Mouse (Mus musculus) urinary bladder, postnatal 10 days (tissue): Measurements from ENCODE around the gene Asap2.

Experiments used
- DNase-seq: peaks from one replicate; pipeline ENCODE4 v3.0.0; 2022; ENCODE audit warnings: low spot score

Asap2 gene

GRCm38 (mm10) chr12:21265501-21265900, 275.2 kb downstream of the Asap2 start:
- no peak for DNase-seq

- DNase-seq = no peak
Observed at GRCm38 (mm10) chr12:21265946-21266783, 275.9 kb downstream of the Asap2 start.

GRCm38 (mm10) chr12:21266784-21267098, 276.5 kb downstream of the Asap2 start:
- DNase-seq = no peak

- no peak for DNase-seq
Observed at GRCm38 (mm10) chr12:21268083-21268616, 277.9 kb downstream of the Asap2 start.

DNA sequence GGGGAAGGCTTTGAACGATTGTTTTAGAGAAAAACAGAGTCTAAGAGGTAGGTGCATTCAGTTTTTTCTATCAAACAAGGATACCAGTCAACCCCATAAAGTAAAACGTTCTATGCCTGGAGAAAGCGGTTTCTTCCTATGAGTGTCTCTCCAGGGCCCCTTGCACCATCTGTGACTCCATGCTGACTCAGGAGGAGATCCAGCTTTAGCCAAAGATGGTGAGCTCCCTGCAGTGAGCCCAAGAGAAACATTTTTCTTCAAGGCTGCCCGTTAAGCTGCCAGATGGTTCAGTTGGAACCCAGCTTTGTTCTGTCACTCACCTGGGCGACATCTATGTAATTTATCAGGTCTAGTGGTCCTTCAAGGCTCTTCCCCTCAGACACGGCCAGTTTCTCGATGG, 284.2 kb downstream of the Asap2 start:
- no peak for DNase-seq

- no peak for DNase-seq
Observed at GRCm38 (mm10) chr12:21277352-21277864, 287.1 kb downstream of the Asap2 start.

- no peak for DNase-seq
Observed at GRCm38 (mm10) chr12:21284761-21285441, 294.6 kb downstream of the Asap2 start, which contains the start of gene Cpsf3. Gene Cpsf3, plus strand, starts transcription at chr12:21285391.

DNA sequence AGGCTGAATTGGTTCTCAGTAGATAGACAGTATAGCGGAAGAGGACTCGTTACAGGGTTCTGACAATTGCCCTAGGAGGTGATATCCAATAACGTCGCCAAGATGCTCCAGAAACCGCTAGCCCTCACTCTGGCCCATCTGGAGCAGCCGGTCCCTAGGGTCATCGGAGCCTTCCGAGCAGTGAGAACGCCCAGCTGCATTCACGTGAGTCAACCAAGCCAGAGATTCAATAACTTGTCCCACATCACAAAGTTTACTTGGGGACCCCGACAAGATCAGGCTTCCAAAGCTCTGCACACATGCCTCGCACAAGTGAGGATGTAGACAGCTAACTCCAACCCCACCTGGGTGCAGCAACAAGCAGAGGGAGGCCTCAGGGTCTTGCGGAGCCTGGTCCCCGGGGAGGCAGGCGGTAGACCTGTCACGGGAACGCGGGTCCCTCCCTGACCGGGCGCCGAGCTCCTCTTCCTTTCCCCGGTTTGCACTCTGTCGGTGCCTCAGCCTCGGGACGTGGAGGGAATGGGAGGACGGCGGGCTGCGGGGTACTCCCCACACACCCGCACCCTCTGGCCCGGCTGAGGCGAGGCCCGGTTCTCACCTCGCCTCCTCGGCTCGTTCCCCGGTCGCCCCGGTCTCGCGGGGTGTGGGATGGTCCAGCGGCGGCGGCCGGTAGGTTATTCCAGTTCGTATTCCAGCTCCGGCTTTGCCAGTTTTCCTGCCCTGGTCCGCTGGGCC, 295.4 kb downstream of the Asap2 start:
- DNase-seq = no peak

DNA sequence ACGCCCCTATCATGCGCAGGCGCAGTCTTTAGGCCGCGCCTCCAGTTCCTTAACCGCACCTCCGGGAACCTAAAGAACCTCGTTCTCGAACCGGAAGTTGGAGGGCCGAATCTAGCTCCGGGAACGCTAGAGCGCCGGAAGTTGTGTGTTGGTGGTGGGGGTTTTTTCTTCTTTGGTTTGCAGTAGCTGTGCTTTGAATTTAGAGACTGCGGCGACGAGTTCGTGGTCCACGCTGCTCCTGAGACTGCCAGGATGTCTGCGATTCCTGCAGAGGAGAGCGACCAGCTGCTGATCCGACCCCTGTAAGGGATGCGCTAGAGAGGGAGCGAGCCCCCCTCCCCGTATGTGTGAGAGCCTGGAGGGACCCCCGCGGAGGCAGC, 296.0 kb downstream of the Asap2 start, which contains the start of gene Itgb1bp1:
Gene Itgb1bp1 (minus strand): TSS at position 42 of the 380 bp plus-strand sequence.
- peak; percentile 92 for DNase-seq

- no peak for DNase-seq
Observed at GRCm38 (mm10) chr12:21286712-21287650, 296.7 kb downstream of the Asap2 start.

GRCm38 (mm10) chr12:21288716-21289395, 298.6 kb downstream of the Asap2 start:
- no peak for DNase-seq

DNA sequence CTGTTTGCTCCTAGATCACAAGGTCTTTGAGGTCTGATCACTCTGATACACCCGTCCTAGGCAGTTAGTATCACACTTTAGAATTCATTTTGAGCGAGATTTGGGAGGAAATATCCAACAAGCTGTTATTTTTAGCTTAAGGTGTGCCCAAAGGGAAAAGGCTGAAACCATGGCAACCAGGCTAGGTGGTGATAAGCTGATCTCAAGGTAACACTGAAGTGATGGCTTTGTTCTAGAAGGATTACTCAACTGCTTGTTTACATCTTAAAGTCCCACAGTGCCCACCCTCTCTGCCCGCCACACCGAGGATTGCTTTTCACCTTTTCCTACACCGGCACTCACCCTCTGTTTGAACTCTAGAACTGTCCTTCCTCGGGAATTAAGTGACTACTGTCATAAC, 299.4 kb downstream of the Asap2 start:
- no peak for DNase-seq

DNA sequence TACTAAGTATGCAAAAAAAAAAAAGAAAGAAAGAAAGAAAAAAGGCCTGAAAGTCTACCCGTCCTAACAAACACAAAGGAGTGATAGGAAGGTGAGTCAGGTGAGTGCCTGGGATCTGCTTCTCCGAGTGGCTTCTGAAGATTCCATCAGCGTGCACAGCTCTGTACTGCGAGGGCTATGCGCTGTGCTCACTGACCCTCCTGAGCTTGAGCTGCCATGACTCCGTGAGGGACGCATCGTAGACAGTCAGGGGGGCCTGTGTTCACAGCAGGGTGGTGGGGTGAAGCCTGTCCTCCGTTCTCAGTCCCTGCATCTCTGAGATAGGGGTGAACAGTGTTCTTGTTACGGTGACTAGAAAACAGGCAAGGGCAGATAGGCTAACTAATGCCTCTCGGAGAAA, 308.6 kb downstream of the Asap2 start:
- DNase-seq = no peak

DNA sequence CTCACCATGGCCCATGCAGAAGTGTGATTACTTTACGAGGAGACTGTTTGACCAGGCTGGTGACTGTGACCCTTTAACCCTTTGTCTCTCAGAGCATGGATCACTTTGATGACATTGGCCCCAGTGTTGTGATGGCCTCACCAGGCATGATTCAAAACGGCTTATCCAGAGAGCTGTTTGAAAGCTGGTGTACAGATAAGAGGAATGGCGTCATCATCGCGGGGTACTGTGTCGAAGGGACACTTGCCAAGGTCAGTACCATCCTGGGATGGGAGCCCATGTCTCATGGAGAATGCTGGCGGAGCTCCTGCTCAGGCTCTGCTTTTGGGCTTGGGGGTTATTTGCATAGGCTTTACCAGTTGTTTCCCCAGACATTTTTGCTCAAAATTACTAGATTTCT, 311.1 kb downstream of the Asap2 start:
- no peak for DNase-seq

DNA sequence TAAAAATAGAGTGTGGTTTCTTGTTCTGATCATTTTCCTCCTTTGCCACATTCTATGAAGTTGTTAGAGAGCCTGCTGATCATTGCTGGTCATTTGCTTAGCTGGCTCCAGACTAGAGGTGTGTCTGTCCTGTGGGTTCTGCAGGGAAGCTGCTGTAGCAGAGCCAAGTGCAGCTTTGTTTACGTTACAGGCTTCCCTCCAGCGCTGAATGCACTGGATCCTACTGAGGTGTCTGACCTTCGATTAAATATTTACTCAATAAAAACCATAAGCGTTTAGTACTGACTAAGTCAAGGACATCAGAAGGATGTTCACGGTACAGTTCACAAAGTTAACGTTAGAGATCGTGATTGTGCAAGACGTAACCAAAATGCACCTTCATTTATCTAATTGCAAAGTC, 311.7 kb downstream of the Asap2 start:
- DNase-seq = no peak

- DNase-seq = no peak
Observed at GRCm38 (mm10) chr12:21302361-21302783, 312.1 kb downstream of the Asap2 start.

GRCm38 (mm10) chr12:21305741-21306140, 315.5 kb downstream of the Asap2 start:
- no peak for DNase-seq

DNA sequence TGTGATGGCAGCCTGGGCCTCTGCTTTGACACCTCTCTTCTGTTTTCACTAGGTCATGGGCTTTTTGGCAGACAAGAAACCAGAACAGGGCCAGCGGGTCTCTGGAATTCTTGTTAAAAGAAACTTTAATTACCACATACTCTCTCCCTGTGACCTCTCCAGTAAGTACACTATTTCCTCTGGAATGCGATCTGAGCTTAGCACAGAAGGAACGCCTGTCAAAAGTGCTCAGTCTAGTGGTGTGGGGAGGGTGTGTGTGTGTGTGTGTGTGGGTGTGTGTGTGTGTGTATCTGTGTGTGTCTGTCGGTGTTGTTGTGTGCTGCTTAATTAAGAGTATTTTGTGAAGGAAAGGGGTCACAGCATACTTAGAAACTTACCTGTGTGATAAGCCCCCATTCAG, 316.5 kb downstream of the Asap2 start:
- no peak for DNase-seq

DNA sequence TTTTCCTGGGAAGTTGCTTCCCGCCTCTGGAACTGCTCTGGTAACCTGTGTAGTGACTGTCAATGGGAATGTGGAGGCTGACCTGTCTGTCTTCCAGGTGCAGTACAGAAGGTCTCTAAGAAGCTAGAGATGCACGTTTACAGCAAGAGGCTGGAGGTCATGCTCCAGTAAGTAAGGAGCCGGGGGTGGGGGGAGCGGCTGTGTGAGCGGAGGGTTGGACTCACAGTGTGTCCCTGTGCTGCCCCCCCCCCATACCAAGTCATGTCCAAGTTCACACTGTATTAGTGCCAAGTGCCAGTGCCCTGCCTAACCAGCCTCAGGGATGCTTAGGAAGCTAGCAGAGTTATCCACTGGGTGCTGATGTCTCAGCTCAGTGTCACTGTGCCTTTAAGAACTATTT, 321.9 kb downstream of the Asap2 start:
- DNase-seq = no peak
